Mouse (Mus musculus) erythroblast, embryonic 14.5 days (primary cell): ENCODE results near the gene Ercc8.

Experiments used
- GATA1 ChIP-seq: IDR thresholded peaks from 2 replicates; pipeline ENCODE4 v1.6.1; 2012; ENCODE audit warnings: low read length, inconsistent platforms, mixed read lengths
- TAL1 ChIP-seq: IDR thresholded peaks from 3 replicates; pipeline ENCODE4 v1.6.1; 2012; ENCODE audit warnings: low read length, inconsistent platforms, mixed read lengths

GRCm38 (mm10) chr13:108187994-108188393, 29.5 kb downstream of the Ercc8 start:
- no peak for TF ChIP-seq GATA1
- TF ChIP-seq TAL1 = no peak
